Mouse (Mus musculus) 3T3-L1 (cell line): Measurements from ENCODE around the gene Zfp771.

Experiments used
- DNase-seq: peaks from one replicate; pipeline ENCODE4 v3.0.0-alpha.2; 2015; ENCODE audit warnings: low read depth, low spot score

Zfp771 gene

GRCm38 (mm10) chr7:127253341-127253740, 9.3 kb downstream of the Zfp771 start:
- DNase-seq, result no peak

- DNase-seq, result peak; percentile 82
Measured at GRCm38 (mm10) chr7:127253821-127254769, 10.0 kb downstream of the Zfp771 start.

- no peak for DNase-seq
Measured at GRCm38 (mm10) chr7:127255008-127255407, 10.9 kb downstream of the Zfp771 start.

GRCm38 (mm10) chr7:127255965-127256364, 11.9 kb downstream of the Zfp771 start:
- no peak for DNase-seq

GRCm38 (mm10) chr7:127256518-127256917, 12.4 kb downstream of the Zfp771 start:
- no peak for DNase-seq

GRCm38 (mm10) chr7:127259186-127259905, 15.3 kb downstream of the Zfp771 start:
- peak; percentile 35 for DNase-seq

GRCm38 (mm10) chr7:127260309-127261111, 16.4 kb downstream of the Zfp771 start, which contains the start of gene Dctpp1:
Gene Dctpp1 (minus strand): TSS chr7:127260709.
- peak; percentile 99 for DNase-seq

GRCm38 (mm10) chr7:127262218-127262961, 18.3 kb downstream of the Zfp771 start:
- no peak for DNase-seq

GRCm38 (mm10) chr7:127263526-127263925, 19.5 kb downstream of the Zfp771 start:
- no peak for DNase-seq

GRCm38 (mm10) chr7:127270256-127270655, 26.2 kb downstream of the Zfp771 start:
- DNase-seq, result peak; percentile 58

- no peak for DNase-seq
Measured at GRCm38 (mm10) chr7:127270666-127271065, 26.6 kb downstream of the Zfp771 start.

GRCm38 (mm10) chr7:127271093-127271492, 27.0 kb downstream of the Zfp771 start:
- DNase-seq, result no peak

GRCm38 (mm10) chr7:127272566-127272965, 28.5 kb downstream of the Zfp771 start:
- no peak for DNase-seq

- DNase-seq, result no peak
Measured at GRCm38 (mm10) chr7:127273118-127273923, 29.2 kb downstream of the Zfp771 start.

GRCm38 (mm10) chr7:127273925-127274789, 30.1 kb downstream of the Zfp771 start, which contains the start of gene Sephs2:
Gene Sephs2 (minus strand): TSS chr7:127274055.
- DNase-seq, result peak; percentile 90

- no peak for DNase-seq
Measured at GRCm38 (mm10) chr7:127276519-127276961, 32.5 kb downstream of the Zfp771 start.

- DNase-seq, result peak; percentile 41
Measured at GRCm38 (mm10) chr7:127278311-127278710, 34.2 kb downstream of the Zfp771 start.

- DNase-seq, result no peak
Measured at GRCm38 (mm10) chr7:127280092-127280491, 36.0 kb downstream of the Zfp771 start.

GRCm38 (mm10) chr7:127281114-127281513, 37.0 kb downstream of the Zfp771 start:
- DNase-seq, result no peak
